Mouse (Mus musculus) embryonic facial prominence, embryonic 14.5 days (tissue): ENCODE measurements at regions not wholly inside any gene's neighbourhood (a gene's known extent, or its start where the extent isn't known, plus 50 kb on each side); places are given as distances from the start of the nearest gene placed in this dataset.
"Not testable (repeated sequence)": the region's sequence is repeated elsewhere in the genome, so short reads cannot be mapped to it uniquely, and the experiment has no call there.

Experiments used
- ATAC-seq: fragments of 200-750 bp; cut with Nextera tagmentation; 2 replicates; pipeline ENCODE4 v1.8.0; 2017; ENCODE audit warnings: low read depth, moderate number of reproducible peaks, moderate TSS enrichment
- DNase-seq: peaks from one replicate; pipeline ENCODE4 v3.0.0-alpha.2; 2015; ENCODE audit warnings: low spot score
- H3K27ac ChIP-seq: fragments of 300-500 bp; sonication (generic); replicated peaks from 2 replicates; pipeline ENCODE4 v1.5.1; 2014; ENCODE audit warnings: low read depth, mild to moderate bottlenecking, low read length, moderate library complexity
- H3K27me3 ChIP-seq: fragments of 300-500 bp; sonication (generic); replicated peaks from 2 replicates; pipeline ENCODE4 v1.6.1; 2014; ENCODE audit warnings: low read length; ENCODE audit not compliant: control insufficient read depth, insufficient read depth
- H3K36me3 ChIP-seq: fragments of 300-500 bp; sonication (generic); 2 replicates; pipeline ENCODE4 v1.6.1; 2014; ENCODE audit warnings: low read length, mixed read lengths; ENCODE audit not compliant: control insufficient read depth, insufficient read depth
- H3K4me1 ChIP-seq: fragments of 300-500 bp; sonication (generic); 2 replicates; pipeline ENCODE4 v1.6.1; 2014; ENCODE audit warnings: antibody characterized with exemption, low read length; ENCODE audit not compliant: control insufficient read depth, insufficient read depth
- H3K4me2 ChIP-seq: fragments of 300-500 bp; sonication (generic); 2 replicates; pipeline ENCODE4 v1.6.1; 2014; ENCODE audit warnings: low read depth, mild to moderate bottlenecking, low read length, moderate library complexity, mixed read lengths
- H3K4me3 ChIP-seq: fragments of 300-500 bp; sonication (generic); 2 replicates; pipeline ENCODE4 v1.5.1; 2014; ENCODE audit warnings: low read depth, mild to moderate bottlenecking, low read length
- H3K9ac ChIP-seq: fragments of 300-500 bp; sonication (generic); 2 replicates; pipeline ENCODE4 v1.6.1; 2014; ENCODE audit warnings: low read depth, mild to moderate bottlenecking, low read length, moderate library complexity, mixed read lengths
- H3K9me3 ChIP-seq: fragments of 300-500 bp; sonication (generic); 2 replicates; pipeline ENCODE4 v1.6.1; 2016; ENCODE audit warnings: low read length; ENCODE audit not compliant: control insufficient read depth
- WGBS: fragments of 180-500 bp; shearing (Covaris S2); extraction: QIAGEN DNeasy Blood & Tissue Kit; methylation state at CpG from one replicate; pipeline ENCODE4 v1.1.7; 2014; 5-methylcytosine and 5-hydroxymethylcytosine counted together

DNA sequence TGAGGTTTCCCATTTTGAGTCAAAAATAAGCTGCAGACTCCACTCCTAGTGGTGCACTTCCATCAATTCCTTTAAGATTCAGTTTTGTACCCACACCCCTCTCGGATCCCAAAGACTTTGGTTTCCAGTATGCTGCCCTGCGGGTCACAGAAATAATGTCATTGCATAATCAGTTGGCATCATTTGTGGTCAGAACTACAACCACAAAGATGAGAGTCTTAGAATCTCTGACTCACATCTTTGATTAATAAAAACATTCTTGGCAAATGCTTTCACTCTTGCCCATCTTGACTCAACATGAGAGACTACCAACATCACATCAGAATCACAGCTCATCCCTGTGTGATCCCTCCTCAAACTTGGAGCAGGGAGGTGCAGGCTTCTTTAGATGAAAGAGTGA is 74.1 kb upstream of the Alkbh8 start:
- WGBS: 83% methylated on average over 2 of the region's 2 CpGs
- ATAC-seq: no peak
- DNase-seq: no peak
- Histone ChIP-seq H3K9ac (no peak overlapping the region), H3K27ac (no peak overlapping the region), H3K4me1 (no peaks in the 10 kb centered on the region), H3K36me3 (no peaks in the 10 kb centered on the region), H3K4me3 (no peak overlapping the region), H3K9me3 (peaks cover 9% of the 10 kb centered on the region; the same call in 1 of the 2 replicates), H3K4me2 (no peak overlapping the region), H3K27me3 (no peaks in the 10 kb centered on the region)

DNA sequence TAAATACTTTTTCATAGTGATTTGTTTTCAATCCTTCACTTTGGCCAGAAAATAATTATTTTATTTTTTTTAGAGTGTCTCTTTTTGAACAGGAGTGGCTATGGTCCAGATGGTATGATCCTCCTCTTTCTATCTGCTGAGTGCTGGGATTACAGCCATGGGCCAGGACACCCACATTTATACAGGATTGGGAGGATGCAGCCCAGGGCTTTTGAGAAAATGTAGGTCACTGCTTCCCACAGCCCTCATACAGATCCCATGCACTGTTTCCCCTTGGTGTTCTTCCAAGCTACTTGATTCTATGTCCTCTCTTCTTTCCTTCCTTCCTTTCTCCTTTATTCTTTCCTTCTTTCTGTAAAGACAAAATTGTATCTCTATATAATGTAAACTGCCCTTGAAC is 70.5 kb upstream of the Alkbh8 start:
- Histone ChIP-seq H3K36me3 (no peaks in the 10 kb centered on the region), H3K27me3 (no peaks in the 10 kb centered on the region), H3K27ac (no peak overlapping the region), H3K4me1 (no peaks in the 10 kb centered on the region), H3K4me3 (no peak overlapping the region), H3K9ac (no peak overlapping the region), H3K9me3 (peaks cover 9% of the 10 kb centered on the region; the same call in 1 of the 2 replicates), H3K4me2 (no peak overlapping the region)
- ATAC-seq: no peak
- no peak for DNase-seq

- not testable (repeated sequence) for DNase-seq, H3K27ac ChIP-seq, H3K4me3 ChIP-seq, H3K4me1 ChIP-seq, H3K27me3 ChIP-seq, H3K4me2 ChIP-seq, H3K9me3 ChIP-seq, H3K36me3 ChIP-seq, H3K9ac ChIP-seq, ATAC-seq
- WGBS: 85% methylated on average over 8 of the region's 8 CpGs
Measured at GRCm38 (mm10) chr9:3280496-3280895, 54.4 kb upstream of the Alkbh8 start.

- WGBS: 95% methylated on average over 3 of the region's 3 CpGs
- H3K9ac ChIP-seq, ATAC-seq, H3K9me3 ChIP-seq, H3K4me2 ChIP-seq, H3K27me3 ChIP-seq, H3K4me1 ChIP-seq, H3K4me3 ChIP-seq, H3K36me3 ChIP-seq, H3K27ac ChIP-seq, DNase-seq: not testable (repeated sequence)
Measured at GRCm38 (mm10) chr9:3281906-3282305, 53.0 kb upstream of the Alkbh8 start.

GRCm38 (mm10) chr9:3283381-3283780 is 51.6 kb upstream of the Alkbh8 start:
- 90% methylated on average over 9 of the region's 9 CpGs for WGBS
- H3K4me1 ChIP-seq, H3K4me2 ChIP-seq, H3K27ac ChIP-seq, H3K9ac ChIP-seq, H3K27me3 ChIP-seq, H3K4me3 ChIP-seq, DNase-seq, ATAC-seq, H3K9me3 ChIP-seq, H3K36me3 ChIP-seq: not testable (repeated sequence)
